Mouse (Mus musculus) thymus, adult 2 months (tissue): ENCODE results near the gene Tmem255b.

Experiments used
- CTCF ChIP-seq: fragments of 200-500 bp; IDR thresholded peaks from 2 replicates; pipeline ENCODE4 v1.5.1; 2012; ENCODE audit warnings: mild to moderate bottlenecking, control low read depth, low read length, moderate library complexity, borderline replicate concordance; ENCODE audit not compliant: control insufficient read depth, poor library complexity, insufficient read depth; ENCODE audit errors: extremely low read depth
- POLR2A ChIP-seq: fragments of 200-500 bp; IDR thresholded peaks from 2 replicates; pipeline ENCODE4 v1.6.1; 2012; ENCODE audit warnings: mild to moderate bottlenecking, low read length, control low read depth, moderate library complexity; ENCODE audit not compliant: control insufficient read depth, poor library complexity, insufficient read depth; ENCODE audit errors: extremely low read depth

DNA sequence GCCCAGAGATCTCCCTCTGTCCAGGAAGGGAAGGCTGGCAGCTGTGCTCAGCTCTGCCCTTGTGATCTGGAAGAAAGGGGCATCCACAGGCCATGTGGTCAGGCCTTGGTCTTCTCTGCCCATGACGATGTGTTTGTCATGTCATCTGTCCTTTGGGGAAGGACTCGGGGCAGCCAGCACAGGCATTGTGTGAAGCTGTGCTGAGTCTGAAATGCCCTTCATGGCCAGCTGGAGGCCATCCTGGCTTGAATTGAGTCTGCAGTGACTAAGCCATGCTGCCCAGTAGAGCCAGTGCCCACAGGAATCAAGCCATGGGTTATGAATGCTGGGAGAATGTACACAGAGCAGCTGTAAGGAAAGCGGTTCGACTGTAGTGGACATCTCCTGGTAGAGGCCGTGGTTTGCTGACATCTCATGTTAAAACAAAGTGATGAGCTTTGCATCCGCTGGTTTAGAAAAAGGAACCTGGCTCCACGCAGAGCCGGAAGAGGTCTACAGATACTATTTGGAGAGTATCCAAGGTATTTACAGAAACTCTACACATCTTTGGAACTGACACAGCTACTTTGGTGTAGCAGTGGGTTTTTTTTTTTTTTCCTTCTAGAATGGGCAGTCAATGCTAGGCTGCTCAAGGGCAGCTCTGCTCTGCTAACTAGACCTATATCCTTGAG lies 69.1 kb downstream of the Tmem255b start:
- no peak for TF ChIP-seq CTCF
- no peak for TF ChIP-seq POLR2A
